Mouse (Mus musculus) olfactory bulb, adult 2 months (tissue): ENCODE measurements around the gene Il17rc.

Experiments used
- CTCF ChIP-seq: fragments of 200-500 bp; IDR thresholded peaks from 2 replicates; pipeline ENCODE4 v1.5.1; 2012; ENCODE audit warnings: low read depth, mild to moderate bottlenecking, low read length, moderate library complexity; ENCODE audit not compliant: insufficient read depth
- POLR2A ChIP-seq: fragments of 200-500 bp; IDR thresholded peaks from 2 replicates; pipeline ENCODE4 v1.6.1; 2012; ENCODE audit warnings: mild to moderate bottlenecking, low read depth, low read length, moderate library complexity; ENCODE audit not compliant: insufficient read depth

GRCm38 (mm10) chr6:113423000-113423399 lies 48.2 kb upstream of the Il17rc start:
- TF ChIP-seq POLR2A (no peak), CTCF (no peak)
